9 mouse cellular contexts compared by ENCODE assay signal in genomic region chr9:108795762-108796161, GRCm38 (mm10). TPM values are rescaled to one million over a fixed set of nuclear protein-coding genes. Genes with fewer than 3 reads are reported as not detected.
DNase-seq lines count a peak whose midpoint lies in the region; ATAC-seq and TF ChIP-seq lines count a peak whose summit lies in the region.
"Had no signal": no experiment of that assay in that cellular context is flagged by ENCODE, and none has a peak within 500 bp of the region (broad histone marks: within the 10 kb centered on the region; RNA-seq: fewer than 3 reads in every experiment).

No protein-coding gene starts in this region.

- peaks cover 6% of the 10 kb centered on the region; the same call in 1 of the 2 replicates for H3K4me1 ChIP-seq in forebrain, embryonic 11.5 days (replicated peaks; ENCODE audit: control insufficient read depth, insufficient read depth, low read length)
- peaks cover 47% of the 10 kb centered on the region for H3K4me1 ChIP-seq in hindbrain, embryonic 14.5 days (replicated peaks; ENCODE audit: control insufficient read depth, insufficient read depth, low read length)
- H3K4me1 ChIP-seq in liver, embryonic 14.5 days (replicated peaks; ENCODE audit: control insufficient read depth in 2 of 2, insufficient read depth in 2 of 2, low read length in 1 of 2) = peaks cover 54% of the 10 kb centered on the region in 2 experiments
- peaks cover 24% of the 10 kb centered on the region for H3K4me1 ChIP-seq in olfactory bulb, adult 2 months (ENCODE audit: control insufficient read depth, insufficient read depth, low read length)

- no peaks in the 10 kb centered on the region for H3K9me3 ChIP-seq in forebrain, embryonic 11.5 days (ENCODE audit: control insufficient read depth, low read length)
- H3K9me3 ChIP-seq in hindbrain, embryonic 14.5 days (ENCODE audit: control insufficient read depth, low read length) = no peaks in the 10 kb centered on the region
- no peaks in the 10 kb centered on the region for H3K9me3 ChIP-seq in liver, embryonic 14.5 days (ENCODE audit: control insufficient read depth, low read length)

- no peak overlapping the region for H3K9ac ChIP-seq in forebrain, embryonic 11.5 days (ENCODE audit: low read length)
- no peak overlapping the region for H3K9ac ChIP-seq in hindbrain, embryonic 14.5 days
- H3K9ac ChIP-seq in liver, embryonic 14.5 days (replicated peaks) = peak overlapping the region; percentile 14; the same call in 1 of the 2 replicates

- TF ChIP-seq POLR2A in olfactory bulb, adult 2 months (IDR thresholded peaks at IDR 0.05; ENCODE audit: insufficient read depth, low read depth, low read length) = no peak

- intact Hi-C loops in gastrocnemius, adult 2 months (cut with DNase I) = no loop called here

- peak overlapping the region; percentile 70 for H3K27ac ChIP-seq in gastrocnemius, adult 2 months
- H3K27ac ChIP-seq in forebrain, embryonic 11.5 days (ENCODE audit: low read depth, low read length) = no peak overlapping the region
- no peak overlapping the region for H3K27ac ChIP-seq in hindbrain, embryonic 14.5 days
- H3K27ac ChIP-seq in liver, embryonic 14.5 days = peak overlapping the region; percentile 34
- H3K27ac ChIP-seq in olfactory bulb, adult 2 months (ENCODE audit: insufficient read depth, low read depth, low read length) = peak overlapping the region; percentile 89
- H3K27ac ChIP-seq: macrophage had no signal

- TF ChIP-seq EP300 in liver, embryonic 14.5 days (IDR thresholded peaks at IDR 0.05; ENCODE audit: low read depth) = no peak; the same call in 1 of the 2 replicates

- no peak overlapping the region for H3K4me2 ChIP-seq in forebrain, embryonic 11.5 days (ENCODE audit: low read depth, low read length, severe bottlenecking)
- peak overlapping the region; percentile 21 for H3K4me2 ChIP-seq in hindbrain, embryonic 14.5 days (replicated peaks)
- H3K4me2 ChIP-seq in liver, embryonic 14.5 days (ENCODE audit: low read depth) = peak overlapping the region; percentile 69

- DNase-seq in gastrocnemius, adult 2 months = peak; percentile 71
- DNase-seq in gastrocnemius, postnatal 4 days (ENCODE audit: low spot score in 2 of 2) = no peak
- DNase-seq in NIH3T3 (ENCODE audit: low read depth) = peak; percentile 66
- no peak for DNase-seq in forebrain, embryonic 11.5 days (ENCODE audit: low spot score)
- DNase-seq in hindbrain, embryonic 14.5 days (ENCODE audit: low spot score) = no peak
- peak; percentile 80 to 83 (median 80) for DNase-seq in liver, embryonic 14.5 days (ENCODE audit: low read depth in 3 of 3, low spot score in 3 of 3)
- no peak for DNase-seq in left cerebral cortex, adult 18-20 months (ENCODE audit: low spot score in 2 of 2)

- H3K27me3 ChIP-seq in forebrain, embryonic 11.5 days (ENCODE audit: control insufficient read depth, insufficient read depth, low read length) = no peaks in the 10 kb centered on the region
- no peaks in the 10 kb centered on the region for H3K27me3 ChIP-seq in hindbrain, embryonic 14.5 days (ENCODE audit: control insufficient read depth, insufficient read depth, low read length)
- H3K27me3 ChIP-seq in liver, embryonic 14.5 days (ENCODE audit: control insufficient read depth, insufficient read depth, low read length) = no peaks in the 10 kb centered on the region

- TF ChIP-seq CTCF in gastrocnemius, adult 2 months (IDR thresholded peaks at IDR 0.05) = no peak
- peak; percentile 25 for TF ChIP-seq CTCF in liver, embryonic 14.5 days (IDR thresholded peaks at IDR 0.05; ENCODE audit: low read depth)
- TF ChIP-seq CTCF in olfactory bulb, adult 2 months (IDR thresholded peaks at IDR 0.05; ENCODE audit: insufficient read depth, low read depth, low read length) = no peak

- peaks cover 2% of the 10 kb centered on the region; the same call in 1 of the 2 replicates for H3K36me3 ChIP-seq in forebrain, embryonic 11.5 days (ENCODE audit: control insufficient read depth, insufficient read depth, low read length)
- H3K36me3 ChIP-seq in hindbrain, embryonic 14.5 days (replicated peaks; ENCODE audit: control insufficient read depth, insufficient read depth) = peaks cover 51% of the 10 kb centered on the region
- peaks cover 44% of the 10 kb centered on the region for H3K36me3 ChIP-seq in liver, embryonic 14.5 days (replicated peaks; ENCODE audit: control insufficient read depth, insufficient read depth, low read depth)

- peak overlapping the region; percentile 60 for H3K4me3 ChIP-seq in gastrocnemius, adult 2 months
- H3K4me3 ChIP-seq in forebrain, embryonic 11.5 days (ENCODE audit: low read depth, low read length) = no peak overlapping the region
- no peak overlapping the region for H3K4me3 ChIP-seq in hindbrain, embryonic 14.5 days (replicated peaks; ENCODE audit: low read length)
- H3K4me3 ChIP-seq in liver, embryonic 14.5 days (ENCODE audit: insufficient read depth in 1 of 2, low read depth in 2 of 2, low read length in 2 of 2) = peak overlapping the region; percentile 47 to 60
- peak overlapping the region; percentile 16 for H3K4me3 ChIP-seq in olfactory bulb, adult 2 months (ENCODE audit: insufficient read depth, low read depth, low read length)

- WGBS in forebrain, embryonic 11.5 days = 36% methylated on average over 11 of the region's 11 CpGs
- 36% methylated on average over 11 of the region's 11 CpGs for WGBS in hindbrain, embryonic 14.5 days
- WGBS in liver, embryonic 14.5 days (ENCODE audit: insufficient replicate concordance) = 29% methylated on average over 11 of the region's 11 CpGs
- WGBS in olfactory bulb, adult 2 months = 14% methylated on average over 11 of the region's 11 CpGs

- peak; percentile 42; the same call in 1 of the 2 replicates for ATAC-seq in forebrain, embryonic 11.5 days (replicated peaks; ENCODE audit: low FRiP score)
- peak; percentile 47; the same call in 1 of the 2 replicates for ATAC-seq in hindbrain, embryonic 14.5 days (ENCODE audit: low FRiP score)
- ATAC-seq in liver, embryonic 14.5 days (ENCODE audit: insufficient read depth) = peak; percentile 96

RNA-seq across cellular contexts. Expression of gene Ip6k2, which starts 12.2 kb away (rescaled TPM):
- 10 to 100 TPM; 16.0 to 16.7 TPM for total RNA-seq in gastrocnemius, adult 2 months (2021)
- 10 to 100 TPM; 43.7 to 44.3 TPM for total RNA-seq in gastrocnemius, postnatal 4 days (2021)
- polyA plus RNA-seq in forebrain, embryonic 11.5 days (2014; fragmentation: Nextera tagmentation; extraction: Ambion mirVana) = 96.6 and 108 TPM in 2 replicates
- 202 and 238 TPM in 2 replicates for polyA plus RNA-seq in hindbrain, embryonic 14.5 days (2014; fragmentation: Nextera tagmentation; extraction: Ambion mirVana)
- 27.7 and 29.2 TPM in 2 replicates for polyA plus RNA-seq in liver, embryonic 14.5 days (2012; rRNA removed)
- 10.4 and 11.7 TPM in 2 replicates for polyA plus RNA-seq in liver, embryonic 14.5 days (2014; fragmentation: Nextera tagmentation; extraction: Ambion mirVana)
- not detected in 2 replicates for polyA plus RNA-seq in olfactory bulb, adult 2 months (2012; ENCODE audit: insufficient read depth, insufficient read length, low replicate concordance, missing spikeins)
- 100 to 1,000 TPM; 140 to 154 TPM for total RNA-seq in left cerebral cortex, adult 18-20 months (2021)

RNA-seq across cellular contexts. Expression of gene Nckipsd, which starts 12.4 kb away (rescaled TPM):
- 1 to 10 TPM; 3.6 to 5.3 TPM for total RNA-seq in gastrocnemius, adult 2 months (2021)
- total RNA-seq in gastrocnemius, postnatal 4 days (2021) = 1 to 10 TPM; 6.6 to 9.2 TPM
- polyA plus RNA-seq in forebrain, embryonic 11.5 days (2014; fragmentation: Nextera tagmentation; extraction: Ambion mirVana) = 14.4 and 22.0 TPM in 2 replicates
- polyA plus RNA-seq in hindbrain, embryonic 14.5 days (2014; fragmentation: Nextera tagmentation; extraction: Ambion mirVana) = 28.5 and 29.6 TPM in 2 replicates
- polyA plus RNA-seq in liver, embryonic 14.5 days (2012; rRNA removed) = 3.4 and 4.0 TPM in 2 replicates
- polyA plus RNA-seq in liver, embryonic 14.5 days (2014; fragmentation: Nextera tagmentation; extraction: Ambion mirVana) = 3.2 TPM in 2 replicates
- not detected in 2 replicates for polyA plus RNA-seq in olfactory bulb, adult 2 months (2012; ENCODE audit: insufficient read depth, insufficient read length, low replicate concordance, missing spikeins)
- total RNA-seq in left cerebral cortex, adult 18-20 months (2021) = 10 to 100 TPM; 65.4 to 68.7 TPM

RNA-seq across cellular contexts. Expression of gene Celsr3, which starts 30.4 kb away (rescaled TPM):
- total RNA-seq in gastrocnemius, adult 2 months (2021) = under 1 TPM in 1 of 2 experiments, not detected in 1; 0.05 TPM
- total RNA-seq in gastrocnemius, postnatal 4 days (2021) = under 1 TPM; 0.22 to 0.31 TPM
- 6.9 and 9.4 TPM in 2 replicates for polyA plus RNA-seq in forebrain, embryonic 11.5 days (2014; fragmentation: Nextera tagmentation; extraction: Ambion mirVana)
- 15.4 and 16.0 TPM in 2 replicates for polyA plus RNA-seq in hindbrain, embryonic 14.5 days (2014; fragmentation: Nextera tagmentation; extraction: Ambion mirVana)
- polyA plus RNA-seq in liver, embryonic 14.5 days (2012; rRNA removed) = 0.19 and 0.27 TPM in 2 replicates
- 0.01 and 0.06 TPM in 2 replicates for polyA plus RNA-seq in liver, embryonic 14.5 days (2014; fragmentation: Nextera tagmentation; extraction: Ambion mirVana)
- polyA plus RNA-seq in olfactory bulb, adult 2 months (2012; ENCODE audit: insufficient read depth, insufficient read length, low replicate concordance, missing spikeins) = not detected in 2 replicates
- 10 to 100 TPM; 51.2 to 56.1 TPM for total RNA-seq in left cerebral cortex, adult 18-20 months (2021)

RNA-seq across cellular contexts. Expression of gene Slc26a6, which starts 57.3 kb away (rescaled TPM):
- total RNA-seq in gastrocnemius, adult 2 months (2021) = 10 to 100 TPM; 15.7 to 21.2 TPM
- 10 to 100 TPM in 1 of 2 experiments, 1 to 10 TPM in 1; 9.8 to 11.2 TPM for total RNA-seq in gastrocnemius, postnatal 4 days (2021)
- polyA plus RNA-seq in forebrain, embryonic 11.5 days (2014; fragmentation: Nextera tagmentation; extraction: Ambion mirVana) = 12.6 and 12.7 TPM in 2 replicates
- 19.1 and 21.5 TPM in 2 replicates for polyA plus RNA-seq in hindbrain, embryonic 14.5 days (2014; fragmentation: Nextera tagmentation; extraction: Ambion mirVana)
- 4.1 and 4.6 TPM in 2 replicates for polyA plus RNA-seq in liver, embryonic 14.5 days (2012; rRNA removed)
- 5.9 and 7.0 TPM in 2 replicates for polyA plus RNA-seq in liver, embryonic 14.5 days (2014; fragmentation: Nextera tagmentation; extraction: Ambion mirVana)
- polyA plus RNA-seq in olfactory bulb, adult 2 months (2012; ENCODE audit: insufficient read depth, insufficient read length, low replicate concordance, missing spikeins) = not detected in 2 replicates
- total RNA-seq in left cerebral cortex, adult 18-20 months (2021) = 10 to 100 TPM; 11.7 to 14.0 TPM

Comparison
In these comparisons a context has a peak if more than half of its experiments do, and no peak if none do; other contexts are left out.
1. DNase-seq: peak in gastrocnemius, adult 2 months (single experiment), NIH3T3 (single experiment) and liver, embryonic 14.5 days (3 of 3); none in gastrocnemius, postnatal 4 days (0 of 2), forebrain, embryonic 11.5 days (single experiment), hindbrain, embryonic 14.5 days (single experiment) and left cerebral cortex, adult 18-20 months (0 of 2).
2. H3K27ac ChIP-seq: peak in gastrocnemius, adult 2 months (single experiment), liver, embryonic 14.5 days (single experiment) and olfactory bulb, adult 2 months (single experiment); none in forebrain, embryonic 11.5 days (single experiment) and hindbrain, embryonic 14.5 days (single experiment).
3. H3K4me3 ChIP-seq: peak in gastrocnemius, adult 2 months (single experiment), liver, embryonic 14.5 days (2 of 2) and olfactory bulb, adult 2 months (single experiment); none in forebrain, embryonic 11.5 days (single experiment) and hindbrain, embryonic 14.5 days (single experiment).
4. ATAC-seq: peak in every context shown above with its lines; median percentile 96 in liver, embryonic 14.5 days; 47 in hindbrain, embryonic 14.5 days; 42 in forebrain, embryonic 11.5 days.